18 mouse cellular contexts compared by ENCODE assay signal in genomic region chr10:121379387-121379786, GRCm38 (mm10). TPM values are rescaled to one million over a fixed set of nuclear protein-coding genes. Genes with fewer than 3 reads are reported as not detected.
DNase-seq lines count a peak whose midpoint lies in the region; ATAC-seq and TF ChIP-seq lines count a peak whose summit lies in the region.
"Had no signal": no experiment of that assay in that cellular context is flagged by ENCODE, and none has a peak within 500 bp of the region (broad histone marks: within the 10 kb centered on the region; RNA-seq: fewer than 3 reads in every experiment).

No protein-coding gene starts in this region.

- ATAC-seq in liver, postnatal 0 days = no peak
- ATAC-seq: intestine, embryonic 15.5 days; midbrain, embryonic 16.5 days had no signal

- H3K27ac ChIP-seq in heart, adult 2 months = no peak overlapping the region
- H3K27ac ChIP-seq in liver, postnatal 0 days (ENCODE audit: low read depth) = no peak overlapping the region
- H3K27ac ChIP-seq in ES-Bruce4 (ENCODE audit: insufficient read depth, low read length) = no peak overlapping the region
- no peak overlapping the region for H3K27ac ChIP-seq in small intestine, adult 2 months (ENCODE audit: insufficient read depth, low read depth, low read length)
- H3K27ac ChIP-seq: forebrain, embryonic 12.5 days; heart, embryonic 15.5 days; hindbrain, embryonic 12.5 days; intestine, embryonic 15.5 days; lung, embryonic 15.5 days; neural tube, embryonic 12.5 days had no signal

- 100% methylated on average over 3 of the region's 3 CpGs for WGBS in heart, adult 2 months
- WGBS in liver, postnatal 0 days (ENCODE audit: insufficient replicate concordance) = 99% methylated on average over 3 of the region's 3 CpGs
- WGBS in small intestine, adult 2 months = 98% methylated on average over 3 of the region's 3 CpGs

- no peaks in the 10 kb centered on the region for H3K27me3 ChIP-seq in heart, adult 2 months (ENCODE audit: control insufficient read depth, insufficient read depth, low read length)
- H3K27me3 ChIP-seq in liver, postnatal 0 days (ENCODE audit: insufficient read depth, low read length) = no peaks in the 10 kb centered on the region
- H3K27me3 ChIP-seq in ES-Bruce4 (ENCODE audit: control insufficient read depth, insufficient read depth, low read length, poor library complexity, severe bottlenecking) = no peaks in the 10 kb centered on the region
- H3K27me3 ChIP-seq in small intestine, adult 2 months (ENCODE audit: control insufficient read depth, insufficient read depth, low read length) = no peaks in the 10 kb centered on the region
- H3K27me3 ChIP-seq: forebrain, embryonic 12.5 days; heart, embryonic 15.5 days; hindbrain, embryonic 12.5 days; intestine, embryonic 15.5 days; lung, embryonic 15.5 days; neural tube, embryonic 12.5 days had no signal

- intact Hi-C loops in heart, adult 2 months (cut with DNase I) = no loop called here

- no peaks in the 10 kb centered on the region for H3K9me3 ChIP-seq in liver, postnatal 0 days (ENCODE audit: low read length)
- H3K9me3 ChIP-seq in ES-Bruce4 (replicated peaks; ENCODE audit: control insufficient read depth, insufficient read depth, low read length, poor library complexity, severe bottlenecking) = no peaks in the 10 kb centered on the region
- H3K9me3 ChIP-seq: forebrain, embryonic 12.5 days; G1E; heart, embryonic 15.5 days; hindbrain, embryonic 12.5 days; intestine, embryonic 15.5 days; lung, embryonic 15.5 days; neural tube, embryonic 12.5 days had no signal

- no peak for TF ChIP-seq POLR2A in heart, adult 2 months (IDR thresholded peaks at IDR 0.05; ENCODE audit: insufficient read depth, low read depth, low read length)
- no peak for TF ChIP-seq POLR2A in ES-Bruce4 (IDR thresholded peaks at IDR 0.05; ENCODE audit: insufficient read depth, low read length)
- TF ChIP-seq POLR2A in small intestine, adult 2 months (IDR thresholded peaks at IDR 0.05; ENCODE audit: low read depth, low read length) = no peak

- no peaks in the 10 kb centered on the region for H3K36me3 ChIP-seq in heart, adult 2 months (ENCODE audit: control insufficient read depth, insufficient read depth, low read length)
- H3K36me3 ChIP-seq in liver, postnatal 0 days (replicated peaks; ENCODE audit: insufficient read depth, low read length) = peaks cover 66% of the 10 kb centered on the region
- H3K36me3 ChIP-seq in ES-Bruce4 (ENCODE audit: control insufficient read depth, insufficient read depth, low read length, poor library complexity, severe bottlenecking) = peaks cover 11% of the 10 kb centered on the region
- peaks cover 76% of the 10 kb centered on the region for H3K36me3 ChIP-seq in small intestine, adult 2 months (ENCODE audit: control insufficient read depth, insufficient read depth, low read length)

- no peak overlapping the region for H3K9ac ChIP-seq in heart, adult 2 months (ENCODE audit: low read depth, low read length)
- no peak overlapping the region for H3K9ac ChIP-seq in liver, postnatal 0 days (replicated peaks)
- no peak overlapping the region for H3K9ac ChIP-seq in ES-Bruce4 (ENCODE audit: low read depth, poor library complexity, severe bottlenecking)
- H3K9ac ChIP-seq: forebrain, embryonic 12.5 days; heart, embryonic 15.5 days; hindbrain, embryonic 12.5 days; intestine, embryonic 15.5 days; lung, embryonic 15.5 days; neural tube, embryonic 12.5 days had no signal

- TF ChIP-seq EP300 in heart, adult 2 months (IDR thresholded peaks at IDR 0.05; ENCODE audit: insufficient read depth, low read depth, low read length) = no peak
- no peak for TF ChIP-seq EP300 in liver, postnatal 0 days (IDR thresholded peaks at IDR 0.05; ENCODE audit: low read depth)
- TF ChIP-seq EP300 in ES-Bruce4 (IDR thresholded peaks at IDR 0.05; ENCODE audit: insufficient read depth, low read depth, low read length) = no peak

- no peak for DNase-seq in heart, adult 2 months
- DNase-seq in heart, postnatal 4 days = no peak
- no peak for DNase-seq in liver, postnatal 0 days
- DNase-seq in liver = no peak
- no peak for DNase-seq in layer of hippocampus, postnatal 36 days
- DNase-seq: adrenal gland, postnatal 25 days; right cerebral cortex, postnatal 14 days had no signal

- H3K4me3 ChIP-seq in heart, adult 2 months = no peak overlapping the region
- H3K4me3 ChIP-seq in liver, postnatal 0 days (ENCODE audit: low read depth, low read length) = no peak overlapping the region
- no peak overlapping the region for H3K4me3 ChIP-seq in ES-Bruce4 (ENCODE audit: low read depth, low read length)
- no peak overlapping the region for H3K4me3 ChIP-seq in small intestine, adult 2 months (ENCODE audit: low read depth, low read length)
- H3K4me3 ChIP-seq: forebrain, embryonic 12.5 days; heart, embryonic 15.5 days; hindbrain, embryonic 12.5 days; intestine, embryonic 15.5 days; lung, embryonic 15.5 days; neural tube, embryonic 12.5 days had no signal

- H3K4me1 ChIP-seq in heart, adult 2 months (ENCODE audit: control insufficient read depth, insufficient read depth, low read length) = no peaks in the 10 kb centered on the region
- H3K4me1 ChIP-seq in liver, postnatal 0 days (ENCODE audit: insufficient read depth) = peaks cover 8% of the 10 kb centered on the region; the same call in 1 of the 2 replicates
- H3K4me1 ChIP-seq in ES-Bruce4 (ENCODE audit: control insufficient read depth, insufficient read depth, low read length) = no peaks in the 10 kb centered on the region
- H3K4me1 ChIP-seq in small intestine, adult 2 months (ENCODE audit: control insufficient read depth, insufficient read depth, insufficient read length, low read length) = peaks cover 20% of the 10 kb centered on the region
- H3K4me1 ChIP-seq: forebrain, embryonic 12.5 days; hindbrain, embryonic 12.5 days; lung, embryonic 15.5 days had no signal

- TF ChIP-seq CTCF in heart, adult 2 months (IDR thresholded peaks at IDR 0.05) = peak; percentile 51
- TF ChIP-seq CTCF in liver, postnatal 0 days (IDR thresholded peaks at IDR 0.05; ENCODE audit: low read depth) = peak; percentile 37; the same call in 1 of the 2 replicates
- TF ChIP-seq CTCF in ES-Bruce4 (IDR thresholded peaks at IDR 0.05; ENCODE audit: low read depth, low read length) = peak; percentile 29
- TF ChIP-seq CTCF in small intestine, adult 2 months (IDR thresholded peaks at IDR 0.05; ENCODE audit: extremely low read depth, insufficient read length, insufficient replicate concordance, low read depth, low read length) = peak; percentile 45; the same call in 1 of the 2 replicates

- H3K79me2 ChIP-seq in heart, adult 2 months (replicated peaks; ENCODE audit: control insufficient read depth, insufficient read depth, low read length) = no peaks in the 10 kb centered on the region

- no peak overlapping the region for H3K4me2 ChIP-seq in liver, postnatal 0 days (ENCODE audit: low read depth, low read length)
- H3K4me2 ChIP-seq: forebrain, embryonic 12.5 days; heart, embryonic 15.5 days; hindbrain, embryonic 12.5 days; intestine, embryonic 15.5 days; lung, embryonic 15.5 days; neural tube, embryonic 12.5 days had no signal

RNA-seq across cellular contexts. Expression of gene Gns, which starts 14.5 kb away (rescaled TPM):
- total RNA-seq in heart, adult 2 months (2021) = 10 to 100 TPM; 82.1 to 92.2 TPM
- 45.5 and 55.9 TPM in 2 replicates for polyA plus RNA-seq in heart, adult 2 months (2012; rRNA removed)
- total RNA-seq in heart, postnatal 4 days (2021) = 10 to 100 TPM; 66.2 to 66.9 TPM
- 27.7 and 28.9 TPM in 2 replicates for polyA plus RNA-seq in liver, postnatal 0 days (2015; fragmentation: Nextera tagmentation; extraction: Ambion mirVana)
- 42.4 and 44.2 TPM in 2 replicates for polyA plus RNA-seq in ES-Bruce4 (2011; ENCODE audit: insufficient read depth, insufficient read length, low read depth, missing spikeins)
- 89.5 and 149 TPM in 2 replicates for polyA plus RNA-seq in small intestine, adult 2 months (2012; rRNA removed)
- 10 to 100 TPM; 77.8 to 80.3 TPM for total RNA-seq in layer of hippocampus, postnatal 36 days (2021)

RNA-seq across cellular contexts. Expression of gene Tbc1d30, which starts 28.3 kb away (rescaled TPM):
- total RNA-seq in heart, adult 2 months (2021) = 1 to 10 TPM; 1.8 to 1.9 TPM
- 0.61 and 0.91 TPM in 2 replicates for polyA plus RNA-seq in heart, adult 2 months (2012; rRNA removed)
- total RNA-seq in heart, postnatal 4 days (2021) = 1 to 10 TPM; 3.7 to 4.9 TPM
- 0.75 and 1.4 TPM in 2 replicates for polyA plus RNA-seq in liver, postnatal 0 days (2015; fragmentation: Nextera tagmentation; extraction: Ambion mirVana)
- polyA plus RNA-seq in ES-Bruce4 (2011; ENCODE audit: insufficient read depth, insufficient read length, low read depth, missing spikeins) = not detected in 2 replicates
- 4.3 and 5.5 TPM in 2 replicates for polyA plus RNA-seq in small intestine, adult 2 months (2012; rRNA removed)
- total RNA-seq in layer of hippocampus, postnatal 36 days (2021) = 10 to 100 TPM; 32.2 to 41.7 TPM
- polyA plus RNA-seq: C2C12, G1E had no signal
